Mouse (Mus musculus) liver, embryonic 15.5 days (tissue): ENCODE results near the gene Lin28a. TPM values are rescaled to one million over a fixed set of nuclear protein-coding genes. Genes with fewer than 3 reads are reported as not detected.
A peak's percentile ranks its signal among the peaks of the same experiment; 100 is the strongest.

Experiments
- ATAC-seq: fragments of 200-750 bp; cut with Nextera tagmentation; 2 replicates; pipeline ENCODE4 v1.8.0; 2017; ENCODE audit warnings: moderate number of reproducible peaks, mild to moderate bottlenecking, moderate library complexity; ENCODE audit not compliant: insufficient read depth
- H3K27ac ChIP-seq: fragments of 300-500 bp; sonication (generic); replicated peaks from 2 replicates; pipeline ENCODE4 v1.5.1; 2015; ENCODE audit warnings: mild to moderate bottlenecking, inconsistent platforms
- H3K27me3 ChIP-seq: fragments of 300-500 bp; sonication (generic); 2 replicates; pipeline ENCODE4 v1.6.1; 2015; ENCODE audit warnings: mild to moderate bottlenecking, inconsistent platforms
- H3K36me3 ChIP-seq: fragments of 300-500 bp; sonication (generic); replicated peaks from 2 replicates; pipeline ENCODE4 v1.6.1; 2015; ENCODE audit warnings: moderate library complexity, mild to moderate bottlenecking, inconsistent platforms
- H3K4me1 ChIP-seq: fragments of 300-500 bp; sonication (generic); replicated peaks from 2 replicates; pipeline ENCODE4 v1.6.1; 2015; ENCODE audit warnings: inconsistent platforms
- H3K4me2 ChIP-seq: fragments of 300-500 bp; sonication (generic); 2 replicates; pipeline ENCODE4 v1.6.1; 2015; ENCODE audit warnings: moderate library complexity, mild to moderate bottlenecking, inconsistent platforms
- H3K4me3 ChIP-seq: fragments of 300-500 bp; sonication (generic); replicated peaks from 2 replicates; pipeline ENCODE4 v1.5.1; 2015; ENCODE audit warnings: mild to moderate bottlenecking, inconsistent platforms
- H3K9ac ChIP-seq: fragments of 300-500 bp; sonication (generic); 2 replicates; pipeline ENCODE4 v1.6.1; 2015; ENCODE audit warnings: moderate library complexity, mild to moderate bottlenecking, inconsistent platforms
- H3K9me3 ChIP-seq: fragments of 300-500 bp; sonication (generic); replicated peaks from 2 replicates; pipeline ENCODE4 v1.6.1; 2016; ENCODE audit warnings: inconsistent platforms
- WGBS: fragments of 180-500 bp; shearing (Covaris S2); methylation state at CpG from one replicate; pipeline ENCODE4 v1.1.7; 2015; ENCODE audit warnings: mixed read lengths; ENCODE audit not compliant: insufficient replicate concordance; 5-methylcytosine and 5-hydroxymethylcytosine counted together
- polyA plus RNA-seq: library from polyadenylated mRNA; unstranded; fragments of >200 nt; fragmentation: Nextera tagmentation; extraction: Ambion mirVana; gene quantifications from 2 replicates; pipeline ENCODE4 v1.2.1, GENCODE M21; 2015

Gene Lin28a
- polyA plus RNA-seq, 1 experiment from 2014 or later: 1.5 TPM

GRCm38 (mm10) chr4:134053538-134053937 is 34.9 kb upstream of the Lin28a start, which contains the start of gene Zfp683:
Gene Zfp683 (plus strand): TSS chr4:134053838.
- no peak within 1 kb of the TSS for H3K4me3 ChIP-seq
- no peaks in the 10 kb centered on the region for H3K9me3 ChIP-seq
- no peak for ATAC-seq
- WGBS: 46% methylated on average over 3 of the region's 3 CpGs
- no peak within 1 kb of the TSS for H3K4me2 ChIP-seq
- no peak within 1 kb of the TSS for H3K27ac ChIP-seq
- H3K27me3 ChIP-seq: peaks cover 10% of the 10 kb centered on the region
- no peaks in the 10 kb centered on the region for H3K36me3 ChIP-seq
- no peak within 1 kb of the TSS for H3K9ac ChIP-seq
- 0 out of 2 replicates have a peak, but pooled peaks cover 8% of the 10 kb centered on the region for H3K4me1 ChIP-seq

GRCm38 (mm10) chr4:134052560-134052959 is 33.9 kb upstream of the Lin28a start:
- Histone ChIP-seq H3K4me3 (no peak overlapping the region), H3K9me3 (no peaks in the 10 kb centered on the region), H3K36me3 (no peaks in the 10 kb centered on the region), H3K9ac (no peak overlapping the region), H3K4me1 (0 out of 2 replicates have a peak, but pooled peaks cover 6% of the 10 kb centered on the region), H3K27ac (no peak overlapping the region), H3K27me3 (peaks cover 7% of the 10 kb centered on the region; the same call in 1 of the 2 replicates), H3K4me2 (no peak overlapping the region)
- no peak for ATAC-seq
- 12% methylated on average over 8 of the region's 8 CpGs for WGBS

DNA sequence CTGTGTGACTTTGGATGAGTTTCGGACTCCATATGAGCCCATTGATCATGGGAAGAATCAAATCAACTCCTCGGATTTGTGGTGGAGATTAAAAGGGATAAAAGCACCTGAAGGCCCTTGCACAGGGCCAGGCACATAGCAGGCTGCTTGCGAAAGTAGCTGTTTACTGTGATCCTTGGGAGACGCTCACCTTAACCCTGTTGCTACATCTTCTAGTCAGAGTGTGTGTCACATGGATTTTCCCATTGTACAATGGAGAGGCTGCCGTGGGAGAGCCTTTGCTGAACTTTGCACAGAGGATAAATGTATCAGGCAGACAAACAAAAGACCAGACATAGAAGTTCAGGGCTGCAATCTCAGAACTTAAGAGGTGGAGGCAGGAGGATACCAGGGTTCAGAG is 33.3 kb upstream of the Lin28a start:
- H3K27ac ChIP-seq: no peak overlapping the region
- H3K9me3 ChIP-seq: no peaks in the 10 kb centered on the region
- no peak for ATAC-seq
- H3K4me2 ChIP-seq: no peak overlapping the region
- H3K27me3 ChIP-seq: peaks cover 4% of the 10 kb centered on the region; the same call in 1 of the 2 replicates
- H3K36me3 ChIP-seq: no peaks in the 10 kb centered on the region
- H3K4me3 ChIP-seq: no peak overlapping the region
- no peak overlapping the region for H3K9ac ChIP-seq
- H3K4me1 ChIP-seq: 0 out of 2 replicates have a peak, but pooled peaks cover 6% of the 10 kb centered on the region
- WGBS: 59% methylated on average over 5 of the region's 5 CpGs

DNA sequence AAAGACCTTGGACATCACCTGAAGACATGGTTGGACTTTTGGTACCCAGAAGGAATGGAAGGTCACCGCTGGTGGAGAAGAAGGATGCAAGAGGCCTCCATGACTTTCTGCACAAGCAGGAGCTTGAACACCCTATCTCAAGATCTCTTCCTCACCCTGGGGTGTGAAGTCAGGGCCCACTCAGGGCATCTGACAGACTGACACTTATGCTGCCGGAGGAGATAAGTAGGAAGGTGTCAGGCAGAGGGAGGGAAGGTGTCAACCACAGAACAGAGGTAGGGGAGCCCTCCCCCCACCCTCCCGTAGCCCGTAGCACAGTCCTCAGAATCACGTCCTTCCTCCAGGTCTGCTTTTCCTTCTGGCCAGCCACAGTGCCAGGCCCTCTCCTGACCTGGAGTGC is 29.0 kb upstream of the Lin28a start:
- ATAC-seq: no peak
- H3K27ac ChIP-seq: no peak overlapping the region
- WGBS: 52% methylated on average over 5 of the region's 5 CpGs
- no peak overlapping the region for H3K9ac ChIP-seq
- no peak overlapping the region for H3K4me2 ChIP-seq
- 0 out of 2 replicates have a peak, but pooled peaks cover 5% of the 10 kb centered on the region for H3K4me1 ChIP-seq
- no peak overlapping the region for H3K4me3 ChIP-seq
- no peaks in the 10 kb centered on the region for H3K36me3 ChIP-seq
- H3K27me3 ChIP-seq: peaks cover 2% of the 10 kb centered on the region; the same call in 1 of the 2 replicates
- no peaks in the 10 kb centered on the region for H3K9me3 ChIP-seq

GRCm38 (mm10) chr4:134043041-134043440 is 24.4 kb upstream of the Lin28a start:
- no peaks in the 10 kb centered on the region for H3K9me3 ChIP-seq
- H3K4me1 ChIP-seq: 0 out of 2 replicates have a peak, but pooled peaks cover 3% of the 10 kb centered on the region
- H3K4me2 ChIP-seq: no peak overlapping the region
- H3K27ac ChIP-seq: no peak overlapping the region
- 7% methylated on average over 2 of the region's 2 CpGs for WGBS
- no peak overlapping the region for H3K9ac ChIP-seq
- no peak for ATAC-seq
- no peaks in the 10 kb centered on the region for H3K36me3 ChIP-seq
- H3K4me3 ChIP-seq: no peak overlapping the region
- no peaks in the 10 kb centered on the region for H3K27me3 ChIP-seq

DNA sequence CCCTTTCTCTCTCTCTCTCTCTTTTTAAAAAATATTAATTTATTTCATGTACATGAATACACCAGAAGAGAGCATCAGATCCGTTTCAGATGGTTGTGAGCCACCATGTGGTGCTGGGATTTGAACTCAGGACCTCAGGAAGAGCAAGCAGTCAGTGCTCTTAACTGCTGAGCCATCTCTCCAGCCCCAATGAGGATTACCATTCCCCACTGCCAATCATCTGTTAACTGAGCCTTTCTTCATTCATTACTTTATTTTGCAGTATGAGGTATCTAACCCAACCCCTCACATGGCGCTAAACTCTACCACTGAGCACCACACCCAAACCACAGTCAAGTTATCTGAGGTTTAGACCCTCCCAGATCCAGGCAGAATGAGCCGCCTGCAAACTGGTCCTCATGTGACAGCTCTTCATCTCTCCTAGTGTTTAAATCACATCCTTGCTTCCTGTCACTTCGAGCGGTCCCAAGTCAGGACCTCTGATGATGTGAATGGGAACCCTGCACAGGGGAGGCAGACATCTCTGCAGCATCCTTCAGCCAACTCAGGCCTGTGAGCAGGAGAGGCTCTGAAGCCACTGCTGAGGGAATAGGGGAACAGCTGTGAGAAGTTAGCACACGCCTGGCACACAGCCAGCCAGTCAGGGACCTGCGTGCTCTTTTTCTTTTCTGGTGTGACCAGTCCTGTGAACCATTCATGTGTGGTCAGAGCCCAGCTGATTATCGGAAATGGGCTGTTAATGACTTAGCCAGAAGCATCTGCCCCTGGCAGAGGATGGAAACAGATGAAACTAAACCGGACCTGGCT is 22.9 kb upstream of the Lin28a start:
- 13% methylated on average over 9 of the region's 9 CpGs for WGBS
- Histone ChIP-seq H3K27me3 (no peaks in the 10 kb centered on the region), H3K36me3 (no peaks in the 10 kb centered on the region), H3K27ac (no peak overlapping the region), H3K9ac (no peak overlapping the region), H3K9me3 (no peaks in the 10 kb centered on the region), H3K4me1 (0 out of 2 replicates have a peak, but pooled peaks cover 3% of the 10 kb centered on the region), H3K4me3 (no peak overlapping the region), H3K4me2 (no peak overlapping the region)
- ATAC-seq: no peak

GRCm38 (mm10) chr4:134035953-134036352 is 17.3 kb upstream of the Lin28a start:
- ATAC-seq: no peak
- H3K36me3 ChIP-seq: no peaks in the 10 kb centered on the region
- no peak overlapping the region for H3K4me3 ChIP-seq
- no peaks in the 10 kb centered on the region for H3K27me3 ChIP-seq
- no peak overlapping the region for H3K4me2 ChIP-seq
- 0 out of 2 replicates have a peak, but pooled peaks cover 2% of the 10 kb centered on the region for H3K4me1 ChIP-seq
- H3K9ac ChIP-seq: no peak overlapping the region
- no peak overlapping the region for H3K27ac ChIP-seq
- 5% methylated on average over 16 of the region's 16 CpGs for WGBS
- H3K9me3 ChIP-seq: no peaks in the 10 kb centered on the region

DNA sequence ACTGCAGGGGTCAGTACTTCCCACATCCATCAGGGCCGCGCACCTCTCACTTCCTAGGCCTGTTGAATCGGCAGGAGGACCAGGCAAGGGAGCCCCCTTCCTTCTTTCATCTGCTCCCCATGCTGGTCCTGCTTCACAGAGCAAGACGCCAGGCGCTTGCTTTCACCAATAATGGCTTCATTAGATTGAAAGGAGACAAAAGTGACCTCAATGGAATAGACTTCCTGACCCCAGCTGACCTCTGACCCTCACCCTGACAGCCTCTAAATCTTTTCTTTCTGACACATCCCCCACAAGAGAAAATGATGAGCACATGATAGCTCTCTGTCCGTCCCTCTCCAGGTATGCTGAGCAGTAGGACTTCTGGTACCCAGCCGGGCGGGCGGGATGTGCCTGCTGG is 7.2 kb upstream of the Lin28a start:
- no peak overlapping the region for H3K4me2 ChIP-seq
- H3K27ac ChIP-seq: no peak overlapping the region
- no peaks in the 10 kb centered on the region for H3K36me3 ChIP-seq
- H3K9ac ChIP-seq: no peak overlapping the region
- H3K27me3 ChIP-seq: peaks cover 4% of the 10 kb centered on the region
- ATAC-seq: no peak
- no peaks in the 10 kb centered on the region for H3K9me3 ChIP-seq
- no peaks in the 10 kb centered on the region for H3K4me1 ChIP-seq
- H3K4me3 ChIP-seq: no peak overlapping the region
- WGBS: 66% methylated on average over 9 of the region's 9 CpGs

DNA sequence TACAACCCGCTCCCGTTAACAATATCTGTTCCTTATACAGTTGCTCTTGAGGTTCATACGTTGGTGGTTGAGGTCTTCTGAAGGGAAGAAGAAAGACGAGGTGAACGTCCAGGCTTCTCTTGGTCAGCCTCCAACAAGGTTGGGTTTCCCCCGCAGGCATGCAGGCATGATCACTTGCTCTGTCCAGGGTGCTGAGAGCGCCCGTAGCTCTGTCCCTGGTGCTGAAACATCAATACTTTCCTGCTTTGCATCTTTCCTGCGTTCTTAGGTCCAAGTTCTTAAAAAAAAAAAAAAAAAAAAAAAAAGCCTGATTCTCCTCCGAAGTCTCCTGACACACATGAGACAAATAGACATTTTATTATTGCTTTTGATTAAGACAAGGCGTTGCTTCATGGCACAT is 2.0 kb upstream of the Lin28a start:
- Histone ChIP-seq H3K4me3 (no peak overlapping the region), H3K27me3 (peaks cover 56% of the 10 kb centered on the region), H3K9ac (no peak overlapping the region), H3K36me3 (no peaks in the 10 kb centered on the region), H3K4me2 (no peak overlapping the region), H3K9me3 (no peaks in the 10 kb centered on the region), H3K27ac (no peak overlapping the region), H3K4me1 (peaks cover 15% of the 10 kb centered on the region)
- no peak for ATAC-seq
- WGBS: 3% methylated on average over 11 of the region's 11 CpGs

- Histone ChIP-seq H3K4me1 (peaks cover 15% of the 10 kb centered on the region), H3K4me2 (peak overlapping the region; percentile 7), H3K27ac (no peak overlapping the region), H3K4me3 (no peak overlapping the region), H3K36me3 (no peaks in the 10 kb centered on the region), H3K9me3 (no peaks in the 10 kb centered on the region), H3K27me3 (peaks cover 64% of the 10 kb centered on the region), H3K9ac (no peak overlapping the region)
- ATAC-seq: no peak
- 4% methylated on average over 16 of the region's 16 CpGs for WGBS
Observed at GRCm38 (mm10) chr4:134019641-134020351, 1.2 kb upstream of the Lin28a start.

DNA sequence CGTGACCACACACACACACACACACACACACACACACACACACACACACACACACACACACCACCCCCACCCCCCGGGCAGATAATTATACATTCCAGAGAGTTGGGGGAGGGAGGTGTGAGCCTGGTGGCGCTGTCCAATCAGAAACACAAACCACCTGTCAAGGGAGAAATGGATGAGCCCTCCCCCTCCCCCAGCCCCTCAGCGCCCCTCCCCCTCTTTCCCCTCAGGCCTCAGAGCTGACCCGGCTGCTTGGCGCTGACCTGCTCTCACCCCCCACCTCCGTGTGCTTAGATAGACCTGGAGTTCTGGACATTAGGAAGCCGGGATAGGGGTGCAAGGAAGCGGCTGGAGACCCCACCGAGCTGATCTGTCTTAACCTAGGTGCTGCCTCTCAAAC is 569 bp upstream of the Lin28a start:
- H3K36me3 ChIP-seq: no peaks in the 10 kb centered on the region
- no peak overlapping the region for H3K4me3 ChIP-seq
- no peak overlapping the region for H3K27ac ChIP-seq
- 2% methylated on average over 10 of the region's 10 CpGs for WGBS
- H3K4me1 ChIP-seq: peaks cover 15% of the 10 kb centered on the region
- H3K27me3 ChIP-seq: peaks cover 69% of the 10 kb centered on the region
- no peak overlapping the region for H3K4me2 ChIP-seq
- no peak for ATAC-seq
- no peak overlapping the region for H3K9ac ChIP-seq
- no peaks in the 10 kb centered on the region for H3K9me3 ChIP-seq
